Mouse (Mus musculus) midbrain, postnatal 0 days (tissue): Measurements from ENCODE around the gene Chpf. TPM values are rescaled to one million over a fixed set of nuclear protein-coding genes. Genes with fewer than 3 reads are reported as not detected.

ENCODE experiments used
- ATAC-seq: fragments of 200-750 bp; cut with Nextera tagmentation; 2 replicates; pipeline ENCODE4 v1.8.0; 2017; ENCODE audit warnings: moderate number of reproducible peaks, mild to moderate bottlenecking, moderate TSS enrichment, moderate library complexity; ENCODE audit not compliant: low FRiP score
- DNase-seq: peaks from one replicate; pipeline ENCODE4 v3.0.0-alpha.2; 2015; ENCODE audit warnings: low spot score
- H3K27ac ChIP-seq: fragments of 300-500 bp; sonication (generic); 2 replicates; pipeline ENCODE4 v1.5.1; 2014; ENCODE audit warnings: low read depth, mild to moderate bottlenecking, low read length, mixed read lengths
- H3K27me3 ChIP-seq: fragments of 300-500 bp; sonication (generic); 2 replicates; pipeline ENCODE4 v1.6.1; 2014; ENCODE audit warnings: low read length, control low read depth, mixed read lengths; ENCODE audit not compliant: insufficient read depth
- H3K36me3 ChIP-seq: fragments of 300-500 bp; sonication (generic); 2 replicates; pipeline ENCODE4 v1.6.1; 2014; ENCODE audit warnings: low read length, control low read depth, mixed read lengths; ENCODE audit not compliant: insufficient read depth
- H3K4me1 ChIP-seq: fragments of 300-500 bp; sonication (generic); 2 replicates; pipeline ENCODE4 v1.6.1; 2014; ENCODE audit warnings: mild to moderate bottlenecking, control low read depth, antibody characterized with exemption, low read length, mixed read lengths; ENCODE audit not compliant: insufficient read depth
- H3K4me2 ChIP-seq: fragments of 300-500 bp; sonication (generic); 2 replicates; pipeline ENCODE4 v1.6.1; 2014; ENCODE audit warnings: low read depth, mild to moderate bottlenecking, low read length, mixed read lengths; ENCODE audit not compliant: poor library complexity, severe bottlenecking
- H3K4me3 ChIP-seq: fragments of 300-500 bp; sonication (generic); 2 replicates; pipeline ENCODE4 v1.5.1; 2014; ENCODE audit warnings: low read depth, mild to moderate bottlenecking, low read length, moderate library complexity
- H3K9ac ChIP-seq: fragments of 300-500 bp; sonication (generic); replicated peaks from 2 replicates; pipeline ENCODE4 v1.6.1; 2014; ENCODE audit warnings: mild to moderate bottlenecking, low read length, moderate library complexity, mixed read lengths; ENCODE audit not compliant: poor library complexity, severe bottlenecking
- H3K9me3 ChIP-seq: fragments of 300-500 bp; sonication (generic); 2 replicates; pipeline ENCODE4 v1.6.1; 2016; ENCODE audit warnings: low read length, control low read depth
- CTCF ChIP-seq: IDR thresholded peaks from 2 replicates; pipeline ENCODE4 v1.5.1; 2016; ENCODE audit warnings: antibody characterized with exemption, mild to moderate bottlenecking
- WGBS: fragments of 180-500 bp; shearing (Covaris S2); extraction: QIAGEN DNeasy Blood & Tissue Kit; methylation state at CpG from one replicate; pipeline ENCODE4 v1.1.7; 2014; 5-methylcytosine and 5-hydroxymethylcytosine counted together
- polyA plus RNA-seq: library from polyadenylated mRNA; unstranded; fragments of >200 nt; fragmentation: Nextera tagmentation; extraction: Ambion mirVana; gene quantifications from 2 replicates; pipeline ENCODE4 v1.2.1, GENCODE M21; 2015
- total RNA-seq: library from RNA; depleted of rRNA; stranded (reverse); fragments of >200 nt; gene quantifications from 2 replicates; pipeline ENCODE4 v1.2.3, GENCODE M21; 2014

Gene Chpf
- total and polyA plus RNA-seq, 2 experiments from 2014 or later, result 60.0 to 132 TPM

DNA sequence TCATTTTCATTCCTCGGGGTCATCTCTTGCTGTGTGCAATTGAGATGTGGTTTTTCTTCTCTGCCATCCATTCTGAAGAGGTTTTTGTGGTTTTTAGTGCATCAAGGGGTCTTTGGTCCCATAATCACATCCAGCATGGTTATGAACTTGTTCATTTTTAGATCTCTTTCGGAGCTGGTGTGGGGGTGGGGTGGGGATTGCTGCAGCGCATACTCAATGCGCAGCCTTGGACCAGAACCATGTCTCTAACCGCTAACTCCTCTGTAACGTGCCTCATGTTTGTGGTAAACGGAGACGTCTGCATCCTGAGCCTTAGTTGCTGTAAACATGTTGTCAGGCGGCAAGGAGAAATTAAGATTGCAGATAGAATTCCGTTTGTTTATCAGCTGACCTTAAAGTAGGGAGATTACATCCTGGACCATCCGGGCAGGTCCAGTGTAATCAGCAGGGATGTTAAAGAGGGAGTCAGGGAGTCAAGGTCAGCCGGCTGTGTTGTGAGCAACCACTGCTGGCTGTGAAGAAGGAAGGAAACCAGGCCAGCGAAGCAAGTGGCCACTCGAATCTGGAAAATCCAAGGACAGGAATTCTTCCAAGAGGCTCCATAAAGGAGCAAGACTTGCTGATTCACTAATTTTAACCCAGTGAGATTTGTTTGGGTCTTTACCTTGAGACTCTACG lies 37.7 kb upstream of the Chpf start:
- no peak overlapping the region for H3K4me2 ChIP-seq
- H3K36me3 ChIP-seq, result no peaks in the 10 kb centered on the region
- ATAC-seq, result no peak
- H3K27ac ChIP-seq, result no peak overlapping the region
- H3K4me1 ChIP-seq, result no peaks in the 10 kb centered on the region
- H3K9ac ChIP-seq, result no peak overlapping the region
- WGBS, result 87% methylated on average over 15 of the region's 15 CpGs
- H3K27me3 ChIP-seq, result no peaks in the 10 kb centered on the region
- TF ChIP-seq CTCF, result no peak
- no peak overlapping the region for H3K4me3 ChIP-seq
- no peaks in the 10 kb centered on the region for H3K9me3 ChIP-seq
- DNase-seq, result no peak

GRCm38 (mm10) chr1:75512550-75512949 lies 33.4 kb upstream of the Chpf start:
- ATAC-seq, result no peak
- TF ChIP-seq CTCF, result no peak
- Histone ChIP-seq H3K27me3 (no peaks in the 10 kb centered on the region), H3K4me3 (no peak overlapping the region), H3K4me2 (no peak overlapping the region), H3K9ac (no peak overlapping the region), H3K9me3 (no peaks in the 10 kb centered on the region), H3K36me3 (no peaks in the 10 kb centered on the region), H3K4me1 (no peaks in the 10 kb centered on the region), H3K27ac (no peak overlapping the region)
- 94% methylated on average over 3 of the region's 3 CpGs for WGBS
- no peak for DNase-seq

- no peaks in the 10 kb centered on the region for H3K9me3 ChIP-seq
- no peak for TF ChIP-seq CTCF
- no peaks in the 10 kb centered on the region for H3K36me3 ChIP-seq
- ATAC-seq (no peak), DNase-seq (no peak)
- H3K4me3 ChIP-seq, result no peak overlapping the region
- no peaks in the 10 kb centered on the region for H3K27me3 ChIP-seq
- no peak overlapping the region for H3K27ac ChIP-seq
- 60% methylated on average over 4 of the region's 4 CpGs for WGBS
- H3K4me2 ChIP-seq, result no peak overlapping the region
- H3K9ac ChIP-seq, result no peak overlapping the region
- peaks cover 4% of the 10 kb centered on the region; the same call in 1 of the 2 replicates for H3K4me1 ChIP-seq
Observed at GRCm38 (mm10) chr1:75511437-75512210, 32.5 kb upstream of the Chpf start.

DNA sequence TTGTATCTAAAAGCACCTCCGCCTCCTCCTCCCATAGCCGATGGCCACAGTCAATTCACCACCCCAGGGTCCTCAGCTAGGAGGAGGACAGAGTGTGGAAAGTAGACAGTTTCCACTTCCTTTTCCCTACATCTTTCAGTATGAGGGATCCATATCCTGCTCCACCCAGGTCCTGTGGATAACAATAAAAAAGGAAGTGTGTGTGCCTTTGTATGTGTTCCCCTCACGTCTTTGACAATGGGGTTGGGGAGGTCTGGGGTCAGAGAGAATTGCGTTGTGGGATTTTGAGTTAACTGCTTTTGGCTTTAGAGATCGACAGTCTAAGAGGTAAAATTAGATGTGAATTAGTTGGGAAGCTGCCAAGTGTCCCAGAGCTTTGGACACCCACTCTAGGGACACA lies 31.0 kb upstream of the Chpf start:
- no peak for ATAC-seq
- WGBS, result 69% methylated on average over 5 of the region's 5 CpGs

GRCm38 (mm10) chr1:75509586-75509985 lies 30.5 kb upstream of the Chpf start:
- H3K9me3 ChIP-seq, result no peaks in the 10 kb centered on the region
- H3K4me1 ChIP-seq, result peaks cover 4% of the 10 kb centered on the region; the same call in 1 of the 2 replicates
- no peak for DNase-seq
- no peak overlapping the region for H3K4me3 ChIP-seq
- no peak overlapping the region for H3K27ac ChIP-seq
- no peaks in the 10 kb centered on the region for H3K27me3 ChIP-seq
- no peak overlapping the region for H3K9ac ChIP-seq
- no peak overlapping the region for H3K4me2 ChIP-seq
- TF ChIP-seq CTCF, result no peak
- no peaks in the 10 kb centered on the region for H3K36me3 ChIP-seq
- ATAC-seq, result no peak
- 53% methylated on average over 19 of the region's 20 CpGs for WGBS

More for the DNA sequence above, 31.0 kb upstream of the Chpf start:
- no peak for TF ChIP-seq CTCF
- Histone ChIP-seq H3K27me3 (no peaks in the 10 kb centered on the region), H3K4me3 (no peak overlapping the region), H3K4me1 (peaks cover 4% of the 10 kb centered on the region; the same call in 1 of the 2 replicates), H3K9me3 (no peaks in the 10 kb centered on the region), H3K36me3 (no peaks in the 10 kb centered on the region), H3K9ac (no peak overlapping the region), H3K27ac (no peak overlapping the region), H3K4me2 (no peak overlapping the region)
- no peak for DNase-seq

- no peak for ATAC-seq
- WGBS, result 72% methylated on average over 10 of the region's 10 CpGs
- TF ChIP-seq CTCF, result no peak
Observed at GRCm38 (mm10) chr1:75507006-75507405, 27.9 kb upstream of the Chpf start, which contains the start of gene Inha. Gene Inha, plus strand, starts transcription at chr1:75507077.

More at GRCm38 (mm10) chr1:75507006-75507405, 27.9 kb upstream of the Chpf start, which contains the start of gene Inha:
- Histone ChIP-seq H3K36me3 (no peaks in the 10 kb centered on the region), H3K27ac (peak within 1 kb of the TSS; percentile 92), H3K4me1 (peaks cover 4% of the 10 kb centered on the region; the same call in 1 of the 2 replicates), H3K9ac (peak within 1 kb of the TSS; percentile 93), H3K27me3 (no peaks in the 10 kb centered on the region), H3K4me3 (peak within 1 kb of the TSS; percentile 81), H3K4me2 (peak within 1 kb of the TSS; percentile 88), H3K9me3 (no peaks in the 10 kb centered on the region)
- no peak for DNase-seq
